Mouse (Mus musculus): ENCODE measurements at regions not wholly inside any gene's neighbourhood (a gene's known extent, or its start where the extent isn't known, plus 50 kb on each side); places are given as distances from the start of the nearest gene placed in this dataset.

GRCm38 (mm10) chr1:56453756-56454155 lies 183.5 kb downstream of the Hsfy2 start:
- no peak for ATAC-seq (replicated peaks; ENCODE audit: poor library complexity)

GRCm38 (mm10) chr1:56442835-56443234 lies 194.4 kb downstream of the Hsfy2 start:
- no peak for ATAC-seq (replicated peaks; ENCODE audit: poor library complexity)

GRCm38 (mm10) chr1:56406786-56407185 lies 230.4 kb downstream of the Hsfy2 start:
- ATAC-seq (replicated peaks; ENCODE audit: poor library complexity), result no peak

- ATAC-seq (replicated peaks; ENCODE audit: poor library complexity), result no peak
Observed at GRCm38 (mm10) chr1:56403351-56403750, 233.9 kb downstream of the Hsfy2 start.

- ATAC-seq (replicated peaks; ENCODE audit: poor library complexity), result no peak
Observed at GRCm38 (mm10) chr1:56395832-56396231, 241.4 kb downstream of the Hsfy2 start.

GRCm38 (mm10) chr1:56387086-56387485 lies 250.1 kb downstream of the Hsfy2 start:
- no peak for ATAC-seq (replicated peaks; ENCODE audit: poor library complexity)

GRCm38 (mm10) chr1:56366319-56366718 lies 270.9 kb downstream of the Hsfy2 start:
- no peak for ATAC-seq (replicated peaks; ENCODE audit: poor library complexity)

- ATAC-seq (replicated peaks; ENCODE audit: poor library complexity), result no peak
Observed at GRCm38 (mm10) chr1:56360857-56361256, 276.4 kb downstream of the Hsfy2 start.

GRCm38 (mm10) chr1:56346638-56347037 lies 290.6 kb downstream of the Hsfy2 start:
- ATAC-seq (replicated peaks; ENCODE audit: poor library complexity), result no peak

- ATAC-seq (replicated peaks; ENCODE audit: poor library complexity), result no peak
Observed at GRCm38 (mm10) chr1:56344952-56345351, 292.3 kb downstream of the Hsfy2 start.

GRCm38 (mm10) chr1:56327381-56327780 lies 309.9 kb downstream of the Hsfy2 start:
- no peak for ATAC-seq (replicated peaks; ENCODE audit: poor library complexity)

GRCm38 (mm10) chr1:56308586-56308985 lies 328.6 kb downstream of the Hsfy2 start:
- no peak for ATAC-seq (replicated peaks; ENCODE audit: poor library complexity)

GRCm38 (mm10) chr1:56294391-56294790 lies 342.8 kb downstream of the Hsfy2 start:
- no peak for ATAC-seq (replicated peaks; ENCODE audit: poor library complexity)

- no peak for ATAC-seq (replicated peaks; ENCODE audit: poor library complexity)
Observed at GRCm38 (mm10) chr1:56289748-56290147, 347.5 kb downstream of the Hsfy2 start.

GRCm38 (mm10) chr1:56286386-56287045 lies 350.7 kb downstream of the Hsfy2 start:
- ATAC-seq (replicated peaks; ENCODE audit: poor library complexity), result no peak

- ATAC-seq (replicated peaks; ENCODE audit: poor library complexity), result no peak
Observed at GRCm38 (mm10) chr1:56261708-56262107, 375.5 kb downstream of the Hsfy2 start.

- peak; percentile 37 for ATAC-seq (replicated peaks; ENCODE audit: poor library complexity)
Observed at GRCm38 (mm10) chr1:56260759-56261158, 376.5 kb downstream of the Hsfy2 start.

GRCm38 (mm10) chr1:56256839-56257490 lies 380.3 kb downstream of the Hsfy2 start:
- ATAC-seq (replicated peaks; ENCODE audit: poor library complexity), result no peak

GRCm38 (mm10) chr1:56239686-56240085 lies 397.5 kb downstream of the Hsfy2 start:
- no peak for ATAC-seq (replicated peaks; ENCODE audit: poor library complexity)

GRCm38 (mm10) chr1:56226314-56227008 lies 410.8 kb downstream of the Hsfy2 start:
- no peak for ATAC-seq (replicated peaks; ENCODE audit: poor library complexity)

GRCm38 (mm10) chr1:56219700-56220099 lies 417.5 kb downstream of the Hsfy2 start:
- ATAC-seq (replicated peaks; ENCODE audit: poor library complexity), result no peak

- ATAC-seq (replicated peaks; ENCODE audit: poor library complexity), result no peak
Observed at GRCm38 (mm10) chr1:56210712-56211371, 426.4 kb downstream of the Hsfy2 start.
